Comparison of ENCODE assay signal across 19 mouse cellular contexts in the genomic region with DNA sequence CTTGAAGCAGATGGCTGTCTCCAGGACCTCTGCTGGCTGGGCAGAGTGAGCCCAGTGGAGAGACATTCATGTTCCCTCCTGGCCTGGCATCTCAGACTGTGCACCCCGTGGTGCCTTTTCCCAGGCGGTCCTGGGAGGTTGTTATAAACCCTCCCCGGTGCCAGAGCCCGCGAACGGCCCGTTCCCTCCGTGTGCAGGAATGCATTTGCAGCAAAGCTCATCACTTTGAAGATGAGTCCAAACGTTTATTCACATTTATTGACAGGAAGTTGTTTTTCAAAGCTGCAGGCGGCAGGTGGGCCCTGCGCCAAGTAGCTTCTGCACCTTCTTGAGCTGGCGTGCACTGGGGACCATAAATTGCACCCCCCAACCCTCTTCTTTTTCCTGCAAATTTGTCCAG.
A peak's percentile ranks its signal among the peaks of the same experiment; 100 is the strongest.
DNase-seq lines count a peak whose midpoint lies in the region; ATAC-seq and TF ChIP-seq lines count a peak whose summit lies in the region.
"Had no signal": no experiment of that assay in that cellular context is flagged by ENCODE, and none has a peak within 500 bp of the region (broad histone marks: within the 10 kb centered on the region; RNA-seq: fewer than 3 reads in every experiment).

No protein-coding gene starts in this region.

- H3K27me3 ChIP-seq in midbrain, embryonic 11.5 days (ENCODE audit: control insufficient read depth, insufficient read depth, low read length) = no peaks in the 10 kb centered on the region
- H3K27me3 ChIP-seq in midbrain, embryonic 14.5 days (ENCODE audit: control insufficient read depth, insufficient read depth, low read length) = no peaks in the 10 kb centered on the region
- H3K27me3 ChIP-seq in thymus, adult 2 months (ENCODE audit: control insufficient read depth, insufficient read depth, low read length) = no peaks in the 10 kb centered on the region
- no peaks in the 10 kb centered on the region for H3K27me3 ChIP-seq in forebrain, embryonic 16.5 days (replicated peaks; ENCODE audit: control insufficient read depth, insufficient read depth, low read length)
- H3K27me3 ChIP-seq: embryonic facial prominence, embryonic 12.5 days; hindbrain, embryonic 15.5 days; midbrain, embryonic 15.5 days had no signal

- no peak for TF ChIP-seq POLR2A in thymus, adult 2 months (IDR thresholded peaks at IDR 0.05; ENCODE audit: control insufficient read depth, extremely low read depth, insufficient read depth, low read length, poor library complexity)

- ATAC-seq in midbrain, embryonic 11.5 days (ENCODE audit: low FRiP score) = no peak
- no peak for ATAC-seq in midbrain, embryonic 14.5 days (ENCODE audit: low FRiP score, low TSS enrichment)
- no peak for ATAC-seq in forebrain, embryonic 16.5 days
- ATAC-seq: intestine, postnatal 0 days; midbrain, embryonic 15.5 days had no signal

- no peak overlapping the region for H3K9ac ChIP-seq in midbrain, embryonic 11.5 days (ENCODE audit: low read length)
- H3K9ac ChIP-seq in midbrain, embryonic 14.5 days (replicated peaks; ENCODE audit: low read length) = no peak overlapping the region
- no peak overlapping the region for H3K9ac ChIP-seq in forebrain, embryonic 16.5 days (replicated peaks; ENCODE audit: low read depth, low read length)
- H3K9ac ChIP-seq: embryonic facial prominence, embryonic 12.5 days; hindbrain, embryonic 15.5 days; liver, embryonic 14.5 days; midbrain, embryonic 15.5 days had no signal

- no peak overlapping the region for H3K4me3 ChIP-seq in midbrain, embryonic 11.5 days (ENCODE audit: low read depth, low read length)
- H3K4me3 ChIP-seq in midbrain, embryonic 14.5 days (replicated peaks; ENCODE audit: low read depth, low read length) = no peak overlapping the region
- no peak overlapping the region for H3K4me3 ChIP-seq in thymus, adult 2 months (ENCODE audit: control insufficient read depth, insufficient read depth, low read length)
- H3K4me3 ChIP-seq in forebrain, embryonic 16.5 days (replicated peaks; ENCODE audit: low read length) = no peak overlapping the region
- H3K4me3 ChIP-seq: embryonic facial prominence, embryonic 12.5 days; heart, embryonic 10.5 days; hindbrain, embryonic 15.5 days; midbrain, embryonic 15.5 days had no signal

- WGBS in midbrain, embryonic 11.5 days = 77% methylated on average over 12 of the region's 12 CpGs
- WGBS in midbrain, embryonic 14.5 days = 76% methylated on average over 12 of the region's 12 CpGs
- 10% methylated on average over 12 of the region's 12 CpGs for WGBS in thymus, adult 2 months
- WGBS in forebrain, embryonic 16.5 days = 63% methylated on average over 12 of the region's 12 CpGs

- no peaks in the 10 kb centered on the region for H3K36me3 ChIP-seq in midbrain, embryonic 11.5 days (ENCODE audit: control insufficient read depth, insufficient read depth, low read length)
- H3K36me3 ChIP-seq in midbrain, embryonic 14.5 days (ENCODE audit: control insufficient read depth, insufficient read depth, low read length) = no peaks in the 10 kb centered on the region
- no peaks in the 10 kb centered on the region for H3K36me3 ChIP-seq in thymus, adult 2 months (ENCODE audit: control insufficient read depth, insufficient read depth, low read length)
- H3K36me3 ChIP-seq in forebrain, embryonic 16.5 days (ENCODE audit: control insufficient read depth, insufficient read depth) = no peaks in the 10 kb centered on the region
- H3K36me3 ChIP-seq: embryonic facial prominence, embryonic 12.5 days; heart, embryonic 10.5 days; hindbrain, embryonic 15.5 days; midbrain, embryonic 15.5 days had no signal

- no peak for TF ChIP-seq CTCF in thymus, adult 2 months (IDR thresholded peaks at IDR 0.05; ENCODE audit: borderline replicate concordance, control insufficient read depth, extremely low read depth, insufficient read depth, low read length, poor library complexity)

- no peak overlapping the region for H3K27ac ChIP-seq in midbrain, embryonic 11.5 days (ENCODE audit: low read depth, low read length)
- no peak overlapping the region for H3K27ac ChIP-seq in midbrain, embryonic 14.5 days (replicated peaks; ENCODE audit: low read depth, low read length)
- H3K27ac ChIP-seq in thymus, adult 2 months (ENCODE audit: control insufficient read depth, insufficient read depth, low read length) = peak overlapping the region; percentile 84
- no peak overlapping the region for H3K27ac ChIP-seq in forebrain, embryonic 16.5 days (ENCODE audit: low read length)
- H3K27ac ChIP-seq: embryonic facial prominence, embryonic 12.5 days; heart, embryonic 10.5 days; hindbrain, embryonic 15.5 days; liver, embryonic 14.5 days; midbrain, embryonic 15.5 days had no signal

- H3K4me1 ChIP-seq in midbrain, embryonic 11.5 days (ENCODE audit: control insufficient read depth, insufficient read depth, low read length) = no peaks in the 10 kb centered on the region
- H3K4me1 ChIP-seq in midbrain, embryonic 14.5 days (ENCODE audit: control insufficient read depth, insufficient read depth, low read length) = no peaks in the 10 kb centered on the region
- peaks cover 66% of the 10 kb centered on the region for H3K4me1 ChIP-seq in thymus, adult 2 months (replicated peaks; ENCODE audit: control insufficient read depth, insufficient read depth, low read length)
- 0 out of 2 replicates have a peak, but pooled peaks cover 3% of the 10 kb centered on the region for H3K4me1 ChIP-seq in forebrain, embryonic 16.5 days (replicated peaks; ENCODE audit: control insufficient read depth, insufficient read depth, low read length)
- H3K4me1 ChIP-seq: hindbrain, embryonic 15.5 days; midbrain, embryonic 15.5 days had no signal

- no peaks in the 10 kb centered on the region for H3K9me3 ChIP-seq in midbrain, embryonic 11.5 days (ENCODE audit: control insufficient read depth, low read length)
- H3K9me3 ChIP-seq in midbrain, embryonic 14.5 days (ENCODE audit: control insufficient read depth, low read length) = no peaks in the 10 kb centered on the region
- H3K9me3 ChIP-seq in forebrain, embryonic 16.5 days (ENCODE audit: control insufficient read depth, low read length) = no peaks in the 10 kb centered on the region
- H3K9me3 ChIP-seq: embryonic facial prominence, embryonic 12.5 days; heart, embryonic 10.5 days; hindbrain, embryonic 15.5 days; midbrain, embryonic 15.5 days had no signal

- DNase-seq in adrenal gland, postnatal 10 days = peak; percentile 40
- no peak for DNase-seq in adrenal gland, postnatal 4 days (ENCODE audit: low spot score in 2 of 2)
- peak; percentile 68 for DNase-seq in midbrain, embryonic 11.5 days (ENCODE audit: low spot score, missing footprints)
- DNase-seq in midbrain, embryonic 14.5 days = no peak
- DNase-seq in thymus, adult 2 months = peak; percentile 60
- DNase-seq in ovary, postnatal 36 days (ENCODE audit: low spot score) = no peak
- DNase-seq in lung, postnatal 10 days = no peak
- DNase-seq: cerebellum, adult 18-20 months; gastrocnemius, postnatal 25 days; heart, postnatal 14 days; left cerebral cortex, postnatal 4 days; right cerebral cortex, adult 18-20 months had no signal

- H3K4me2 ChIP-seq in midbrain, embryonic 11.5 days = no peak overlapping the region
- H3K4me2 ChIP-seq in midbrain, embryonic 14.5 days (ENCODE audit: low read length) = no peak overlapping the region
- H3K4me2 ChIP-seq in forebrain, embryonic 16.5 days (ENCODE audit: low read length) = no peak overlapping the region
- H3K4me2 ChIP-seq: embryonic facial prominence, embryonic 12.5 days; hindbrain, embryonic 15.5 days; midbrain, embryonic 15.5 days had no signal

Comparison
In these comparisons a context has a peak if more than half of its experiments do, and no peak if none do; other contexts are left out.
1. DNase-seq: peak in adrenal gland, postnatal 10 days (single experiment), midbrain, embryonic 11.5 days (single experiment) and thymus, adult 2 months (single experiment); none in adrenal gland, postnatal 4 days (0 of 2), midbrain, embryonic 14.5 days (single experiment), ovary, postnatal 36 days (single experiment) and lung, postnatal 10 days (single experiment).